Mouse (Mus musculus) C2C12 (cell line): ENCODE measurements around the gene Icmt.

Experiments
- CEBPB ChIP-seq: IDR thresholded peaks from one replicate; pipeline ENCODE4 v1.6.1; 2011; ENCODE audit warnings: low read depth, mild to moderate bottlenecking, control low read depth, moderate library complexity
- CTCF ChIP-seq: IDR thresholded peaks from one replicate; pipeline ENCODE4 v1.5.1; 2011; ENCODE audit not compliant: control insufficient read depth, insufficient read depth, insufficient read length
- MAX ChIP-seq: IDR thresholded peaks from one replicate; pipeline ENCODE4 v1.6.1; 2011; ENCODE audit warnings: mild to moderate bottlenecking, control low read depth
- MYOD1 ChIP-seq: IDR thresholded peaks from one replicate; pipeline ENCODE4 v1.6.1; 2011; ENCODE audit warnings: low read depth; ENCODE audit not compliant: control insufficient read depth, insufficient read length
- MYOG ChIP-seq: IDR thresholded peaks from one replicate; pipeline ENCODE4 v1.6.1; 2011; ENCODE audit not compliant: control insufficient read depth, insufficient read length; ENCODE audit errors: extremely low read depth
- USF1 ChIP-seq: IDR thresholded peaks from one replicate; pipeline ENCODE4 v1.6.1; 2011; ENCODE audit warnings: low read depth, mild to moderate bottlenecking, control low read depth, moderate library complexity

DNA sequence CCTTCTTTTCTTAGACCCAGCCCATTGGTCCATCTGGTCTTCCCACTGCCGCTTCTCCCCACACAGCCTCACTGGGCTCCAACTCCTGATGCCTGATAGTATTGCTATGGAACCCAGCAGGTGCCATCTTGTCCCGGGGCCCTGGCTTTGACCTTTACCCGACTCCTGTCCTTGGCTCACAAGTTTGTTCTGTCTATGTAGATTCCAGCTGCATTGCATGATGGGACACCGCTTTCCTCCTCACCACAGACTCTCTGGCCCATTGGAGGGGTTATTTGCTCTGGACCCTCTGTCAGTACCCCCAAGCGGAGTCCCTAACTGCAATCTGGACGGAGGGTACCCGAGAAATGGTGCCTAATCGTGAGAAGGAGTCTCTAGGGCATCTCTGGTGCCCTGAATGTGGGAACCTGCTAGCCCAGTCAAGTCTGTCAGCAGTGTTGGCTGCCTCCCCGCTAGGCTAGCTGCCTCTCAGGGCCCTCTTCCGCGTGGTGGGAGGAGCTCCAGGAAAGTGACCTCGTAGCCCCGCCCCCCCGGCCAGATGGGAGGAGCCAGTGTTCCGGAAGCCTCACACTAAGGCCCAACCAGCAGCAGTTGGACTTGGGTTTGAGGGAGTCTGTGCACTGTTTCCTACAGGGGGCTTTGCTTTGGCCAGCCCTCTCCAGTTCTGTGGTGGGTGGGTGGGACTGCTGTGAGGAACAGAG, 43.7 kb downstream of the Icmt start:
- no peak for TF ChIP-seq CTCF
- no peak for TF ChIP-seq MAX
- TF ChIP-seq USF1, result no peak
- TF ChIP-seq CEBPB, result no peak
- no peak for TF ChIP-seq MYOD1
- TF ChIP-seq MYOG, result no peak
